Mouse (Mus musculus) testis, adult 2 months (tissue): ENCODE results near the gene Arhgap18.

Experiments used
- CTCF ChIP-seq: fragments of 200-500 bp; IDR thresholded peaks from 2 replicates; pipeline ENCODE4 v1.5.1; 2012; ENCODE audit warnings: low read depth, mild to moderate bottlenecking, inconsistent platforms, low read length, moderate library complexity; ENCODE audit not compliant: control insufficient read depth, insufficient read depth, insufficient replicate concordance
- POLR2A ChIP-seq: fragments of 200-500 bp; IDR thresholded peaks from 2 replicates; pipeline ENCODE4 v1.6.1; 2012; ENCODE audit warnings: low read depth, mild to moderate bottlenecking, inconsistent platforms, low read length, moderate library complexity; ENCODE audit not compliant: control insufficient read depth

DNA sequence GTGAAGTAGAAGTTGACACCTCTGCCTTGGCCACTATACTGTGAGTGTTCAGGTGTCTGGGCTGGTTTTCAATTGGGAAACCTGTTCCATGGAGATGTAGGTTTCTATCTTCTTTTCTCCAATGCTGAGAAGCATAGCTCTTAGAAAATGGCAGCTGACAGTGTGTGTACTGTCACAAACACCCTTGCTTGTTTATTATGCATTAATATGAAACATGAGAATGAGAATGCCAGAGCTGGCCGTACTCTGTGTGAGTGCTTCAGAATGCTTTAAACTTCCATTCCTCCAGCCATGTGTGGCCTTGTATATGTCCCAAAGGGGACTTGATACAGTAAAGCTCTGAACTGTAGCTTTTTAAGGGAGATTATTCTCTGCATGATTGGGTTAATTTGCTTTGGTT lies 110.8 kb downstream of the Arhgap18 start:
- TF ChIP-seq CTCF: no peak
- no peak for TF ChIP-seq POLR2A
